Mouse (Mus musculus) liver, postnatal 0 days (tissue): ENCODE measurements around the gene Plekhd1.

Source experiments
- CTCF ChIP-seq: sonication (generic); IDR thresholded peaks from 2 replicates; pipeline ENCODE4 v1.5.1; 2016; ENCODE audit warnings: antibody characterized with exemption, low read depth
- EP300 ChIP-seq: IDR thresholded peaks from 2 replicates; pipeline ENCODE4 v1.6.1; 2016; ENCODE audit warnings: antibody characterized with exemption, low read depth, mild to moderate bottlenecking

GRCm38 (mm10) chr12:80736464-80737282 lies 44.3 kb downstream of the Plekhd1 start:
- TF ChIP-seq CTCF (no peak), EP300 (no peak)
